Mouse (Mus musculus) forebrain, postnatal 0 days (tissue): ENCODE measurements around the gene Tmem18. TPM values are rescaled to one million over a fixed set of nuclear protein-coding genes. Genes with fewer than 3 reads are reported as not detected.

Source experiments
- ATAC-seq: fragments of 200-750 bp; cut with Nextera tagmentation; 2 replicates; pipeline ENCODE4 v1.8.0; 2017; ENCODE audit warnings: mild to moderate bottlenecking, moderate library complexity
- DNase-seq: peaks from one replicate; pipeline ENCODE4 v3.0.0-alpha.2; 2015
- H3K27ac ChIP-seq: fragments of 300-500 bp; sonication (generic); 2 replicates; pipeline ENCODE4 v1.5.1; 2014; ENCODE audit warnings: low read depth, mild to moderate bottlenecking, antibody characterized with exemption, low read length, moderate library complexity, mixed read lengths
- H3K27me3 ChIP-seq: fragments of 300-500 bp; sonication (generic); 2 replicates; pipeline ENCODE4 v1.6.1; 2014; ENCODE audit warnings: mild to moderate bottlenecking, low read length, mixed read lengths; ENCODE audit not compliant: insufficient read depth
- H3K36me3 ChIP-seq: fragments of 300-500 bp; sonication (generic); 2 replicates; pipeline ENCODE4 v1.6.1; 2014; ENCODE audit warnings: mild to moderate bottlenecking, moderate library complexity; ENCODE audit not compliant: insufficient read depth
- H3K4me1 ChIP-seq: fragments of 300-500 bp; sonication (generic); 2 replicates; pipeline ENCODE4 v1.6.1; 2014; ENCODE audit warnings: antibody characterized with exemption; ENCODE audit not compliant: insufficient read depth
- H3K4me2 ChIP-seq: fragments of 300-500 bp; sonication (generic); 2 replicates; pipeline ENCODE4 v1.6.1; 2014; ENCODE audit warnings: low read depth, mild to moderate bottlenecking, moderate library complexity
- H3K4me3 ChIP-seq: fragments of 300-500 bp; sonication (generic); 2 replicates; pipeline ENCODE4 v1.5.1; 2014; ENCODE audit warnings: low read depth, low read length, mixed read lengths
- H3K9ac ChIP-seq: fragments of 300-500 bp; sonication (generic); 2 replicates; pipeline ENCODE4 v1.6.1; 2014; ENCODE audit warnings: mild to moderate bottlenecking
- H3K9me3 ChIP-seq: fragments of 300-500 bp; sonication (generic); 2 replicates; pipeline ENCODE4 v1.6.1; 2016; ENCODE audit warnings: low read length
- CTCF ChIP-seq: sonication (generic); IDR thresholded peaks from 2 replicates; pipeline ENCODE4 v1.5.1; 2016; ENCODE audit warnings: antibody characterized with exemption, control low read depth, low read depth
- WGBS: fragments of 180-500 bp; shearing (Covaris S2); extraction: QIAGEN DNeasy Blood & Tissue Kit; methylation state at CpG from one replicate; pipeline ENCODE4 v1.1.7; 2014; 5-methylcytosine and 5-hydroxymethylcytosine counted together
- polyA plus RNA-seq: library from polyadenylated mRNA; unstranded; fragments of >200 nt; fragmentation: Nextera tagmentation; extraction: Ambion mirVana; gene quantifications from 2 replicates; pipeline ENCODE4 v1.2.1, GENCODE M21; 2015
- total RNA-seq: library from RNA; depleted of rRNA; stranded (reverse); fragments of >200 nt; gene quantifications from 2 replicates; pipeline ENCODE4 v1.2.3, GENCODE M21; 2014

Gene Tmem18
- total and polyA plus RNA-seq, 2 experiments from 2014 or later, result 38.1 to 47.8 TPM

DNA sequence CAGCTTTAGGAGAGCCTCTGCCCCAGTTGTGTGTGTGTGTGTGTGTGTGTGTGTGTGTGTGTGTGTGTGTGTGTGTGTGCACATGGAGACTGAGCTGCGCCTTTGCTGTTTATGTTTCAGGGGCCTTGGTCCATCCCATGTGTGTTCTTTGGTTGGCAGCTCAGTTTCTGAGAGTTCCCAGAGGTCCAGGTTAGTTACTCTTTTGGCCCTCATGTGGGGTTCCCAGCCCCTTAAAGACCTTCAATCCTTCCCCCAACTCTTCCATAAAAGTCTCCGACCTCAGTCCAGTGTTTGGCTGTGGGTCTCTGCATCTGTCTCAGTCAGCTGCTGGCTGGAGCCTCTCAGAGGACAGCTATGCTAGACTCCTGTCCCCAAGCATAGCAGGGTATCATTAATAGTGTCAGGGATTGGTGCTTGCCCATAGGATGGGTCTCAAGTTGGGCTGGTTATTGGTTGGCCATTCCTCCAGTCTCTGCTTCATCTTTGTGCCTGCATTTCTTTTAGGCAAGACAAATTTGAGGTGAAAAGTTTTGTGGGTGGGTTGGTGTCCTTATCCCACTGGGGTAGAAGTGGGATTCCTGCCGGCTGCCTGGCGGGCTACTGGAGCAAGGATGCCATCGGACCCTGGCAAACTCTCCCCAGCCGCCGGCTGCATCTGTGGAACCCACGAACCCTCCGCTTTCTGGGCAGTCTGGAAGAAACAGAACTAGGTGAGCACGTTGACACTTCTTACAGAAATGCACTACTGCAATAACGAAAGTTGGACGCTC, 455 bp upstream of the Tmem18 start:
- WGBS, result 12% methylated on average over 12 of the region's 12 CpGs
- H3K27ac ChIP-seq, result no peak overlapping the region; the same call in 1 of the 2 replicates

DNA sequence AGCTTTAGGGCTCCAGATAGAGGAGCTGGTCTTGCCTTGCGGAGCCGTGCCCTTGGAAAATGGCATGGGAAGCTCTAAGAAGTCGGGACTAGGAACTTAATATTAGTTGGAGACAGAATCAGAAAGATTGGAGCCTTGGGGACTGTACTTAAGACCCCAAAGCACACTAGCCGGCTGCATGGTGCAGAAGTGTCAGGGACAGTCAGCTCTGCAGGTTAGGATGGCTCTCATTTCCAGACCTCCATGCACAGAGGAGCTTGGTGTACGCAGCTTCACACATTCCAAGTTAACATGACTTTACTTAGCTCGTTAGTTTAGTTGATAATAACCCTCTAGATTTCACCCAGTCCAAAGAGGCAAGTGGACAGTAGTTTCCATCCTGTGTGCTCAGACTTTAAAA, 637 bp downstream of the Tmem18 start:
- Histone ChIP-seq H3K4me3 (peak overlapping the region; percentile 73), H3K9me3 (no peaks in the 10 kb centered on the region), H3K27ac (peak overlapping the region; percentile 82), H3K9ac (peak overlapping the region; percentile 83), H3K36me3 (peaks cover 21% of the 10 kb centered on the region), H3K27me3 (no peaks in the 10 kb centered on the region), H3K4me1 (0 out of 2 replicates have a peak, but pooled peaks cover 10% of the 10 kb centered on the region), H3K4me2 (peak overlapping the region; percentile 69)
- 13% methylated on average over 6 of the region's 6 CpGs for WGBS
- no peak for TF ChIP-seq CTCF
- DNase-seq, result no peak
- peak; percentile 12; the same call in 1 of the 2 replicates for ATAC-seq

More for the DNA sequence above, 455 bp upstream of the Tmem18 start:
- Histone ChIP-seq H3K4me3 (peak overlapping the region; percentile 73), H3K4me1 (0 out of 2 replicates have a peak, but pooled peaks cover 10% of the 10 kb centered on the region), H3K9ac (peak overlapping the region; percentile 83), H3K36me3 (peaks cover 17% of the 10 kb centered on the region), H3K9me3 (no peaks in the 10 kb centered on the region), H3K27me3 (no peaks in the 10 kb centered on the region), H3K4me2 (peak overlapping the region; percentile 69)
- peak; percentile 21 for ATAC-seq
- no peak for DNase-seq
- no peak for TF ChIP-seq CTCF

DNA sequence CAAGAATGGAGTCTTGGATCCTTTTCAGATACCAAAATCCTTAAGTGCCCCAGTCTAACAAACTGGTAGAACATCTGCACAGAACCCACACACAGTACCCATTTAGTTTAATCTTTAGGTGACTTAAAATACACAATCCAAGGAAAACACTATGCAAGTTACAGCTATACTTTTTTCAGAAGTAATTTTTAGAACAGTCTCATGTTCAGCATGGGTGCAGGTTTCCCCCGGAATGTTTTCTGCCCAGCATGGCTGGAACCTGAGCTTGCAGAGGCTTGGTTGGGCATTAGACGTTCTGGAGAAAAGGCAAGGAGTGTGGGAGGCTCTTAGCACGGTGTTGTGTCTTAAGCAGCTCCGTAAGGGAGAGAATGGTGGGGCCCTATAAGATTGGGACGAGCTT, 7.6 kb downstream of the Tmem18 start:
- H3K4me1 ChIP-seq, result no peaks in the 10 kb centered on the region
- H3K27me3 ChIP-seq, result no peaks in the 10 kb centered on the region
- peaks cover 35% of the 10 kb centered on the region for H3K36me3 ChIP-seq
- H3K4me2 ChIP-seq, result no peak overlapping the region
- ATAC-seq (no peak), DNase-seq (no peak)
- no peak for TF ChIP-seq CTCF
- H3K9ac ChIP-seq, result no peak overlapping the region
- H3K27ac ChIP-seq, result no peak overlapping the region
- WGBS, result 85% methylated on average over 5 of the region's 5 CpGs
- no peak overlapping the region for H3K4me3 ChIP-seq
- no peaks in the 10 kb centered on the region for H3K9me3 ChIP-seq

- Histone ChIP-seq H3K9me3 (no peaks in the 10 kb centered on the region), H3K4me1 (no peaks in the 10 kb centered on the region), H3K4me2 (no peak overlapping the region), H3K27ac (no peak overlapping the region), H3K27me3 (no peaks in the 10 kb centered on the region), H3K4me3 (no peak overlapping the region), H3K36me3 (0 out of 2 replicates have a peak, but pooled peaks cover under 1% of the 10 kb centered on the region), H3K9ac (no peak overlapping the region)
- peak; percentile 99 for TF ChIP-seq CTCF
- ATAC-seq (peak; percentile 92), DNase-seq (peak; percentile 85)
- 42% methylated on average over 8 of the region's 8 CpGs for WGBS
Observed at GRCm38 (mm10) chr12:30596818-30597407, 12.7 kb downstream of the Tmem18 start.

DNA sequence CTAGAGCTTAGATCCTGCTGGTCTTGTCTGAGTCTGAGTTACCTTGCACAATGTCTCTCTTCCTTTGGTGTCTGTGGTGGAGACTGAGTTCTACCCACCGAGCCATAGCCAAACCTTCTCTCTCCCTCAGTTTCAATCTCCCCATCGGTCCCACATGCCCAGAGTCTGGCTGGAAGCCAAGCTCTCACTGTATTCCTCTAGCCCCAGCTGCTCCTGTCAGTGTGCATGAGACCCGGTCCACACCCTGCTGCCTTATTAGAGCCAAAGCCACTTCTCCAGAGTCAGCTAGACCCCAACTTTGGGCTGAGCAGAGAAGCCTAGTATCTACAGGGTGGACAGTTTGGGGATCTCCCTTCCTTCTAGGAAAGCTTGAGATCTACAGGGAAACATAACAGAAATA, 14.7 kb downstream of the Tmem18 start:
- DNase-seq, result no peak
- no peak for ATAC-seq
- WGBS, result 22% methylated on average over 3 of the region's 3 CpGs

GRCm38 (mm10) chr12:30599474-30599873, 15.2 kb downstream of the Tmem18 start:
- WGBS, result 75% methylated on average over 2 of the region's 2 CpGs
- Histone ChIP-seq H3K4me2 (no peak overlapping the region), H3K9me3 (no peaks in the 10 kb centered on the region), H3K4me3 (no peak overlapping the region), H3K9ac (no peak overlapping the region), H3K27ac (no peak overlapping the region), H3K27me3 (no peaks in the 10 kb centered on the region), H3K36me3 (no peaks in the 10 kb centered on the region), H3K4me1 (no peaks in the 10 kb centered on the region)
- DNase-seq (no peak), ATAC-seq (no peak)
- TF ChIP-seq CTCF, result no peak

More for the DNA sequence above, 14.7 kb downstream of the Tmem18 start:
- no peaks in the 10 kb centered on the region for H3K36me3 ChIP-seq
- H3K9me3 ChIP-seq, result no peaks in the 10 kb centered on the region
- no peak overlapping the region for H3K27ac ChIP-seq
- no peaks in the 10 kb centered on the region for H3K27me3 ChIP-seq
- no peak for TF ChIP-seq CTCF
- no peak overlapping the region for H3K9ac ChIP-seq
- H3K4me2 ChIP-seq, result no peak overlapping the region
- no peak overlapping the region for H3K4me3 ChIP-seq
- H3K4me1 ChIP-seq, result no peaks in the 10 kb centered on the region

DNA sequence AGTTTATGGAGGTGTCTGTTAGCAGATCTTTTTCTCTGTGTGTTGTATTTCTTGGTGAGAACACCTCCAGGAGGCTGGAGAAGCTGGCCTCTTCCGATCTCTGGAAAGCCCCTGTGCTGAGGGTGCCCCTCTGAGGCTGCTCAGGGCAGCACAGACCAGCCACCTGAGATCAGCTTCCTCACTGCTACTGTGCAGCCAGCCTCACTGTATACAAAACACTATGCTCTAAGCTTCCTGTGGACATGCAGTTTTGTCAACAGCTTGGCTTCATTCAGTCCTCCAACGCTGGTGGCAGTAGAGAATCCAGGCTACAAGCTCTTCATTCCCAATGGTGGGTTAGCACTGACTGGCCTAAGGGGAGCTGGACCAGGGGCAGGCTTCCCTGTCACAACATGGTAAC, 15.8 kb downstream of the Tmem18 start:
- no peaks in the 10 kb centered on the region for H3K27me3 ChIP-seq
- no peak overlapping the region for H3K9ac ChIP-seq
- no peak overlapping the region for H3K4me3 ChIP-seq
- TF ChIP-seq CTCF, result no peak
- H3K36me3 ChIP-seq, result no peaks in the 10 kb centered on the region
- no peak for ATAC-seq
- DNase-seq, result no peak
- H3K4me1 ChIP-seq, result no peaks in the 10 kb centered on the region
- no peak overlapping the region for H3K4me2 ChIP-seq
- no peak overlapping the region for H3K27ac ChIP-seq
- H3K9me3 ChIP-seq, result no peaks in the 10 kb centered on the region
- WGBS, result 88% methylated on average over 2 of the region's 2 CpGs
